Mouse (Mus musculus) lung, adult 2 months (tissue): ENCODE measurements at regions not wholly inside any gene's neighbourhood (a gene's known extent, or its start where the extent isn't known, plus 50 kb on each side); places are given as distances from the start of the nearest gene placed in this dataset.

Experiments
- CTCF ChIP-seq: fragments of 200-500 bp; IDR thresholded peaks from 2 replicates; pipeline ENCODE4 v1.5.1; 2011; ENCODE audit warnings: mild to moderate bottlenecking, low read length, control low read depth; ENCODE audit not compliant: insufficient read depth
- POLR2A ChIP-seq: fragments of 200-500 bp; IDR thresholded peaks from 2 replicates; pipeline ENCODE4 v1.6.1; 2011; ENCODE audit warnings: low read depth, mild to moderate bottlenecking, control low read depth, low read length, borderline replicate concordance; ENCODE audit errors: extremely low read depth

GRCm38 (mm10) chr10:121150668-121151067, 116.9 kb downstream of the Wif1 start:
- TF ChIP-seq CTCF (no peak), POLR2A (no peak)
